Mouse (Mus musculus): Measurements from ENCODE around the gene Xylb. TPM values are rescaled to one million over a fixed set of nuclear protein-coding genes. Genes with fewer than 3 reads are reported as not detected.
A peak's percentile ranks its signal among the peaks of the same experiment; 100 is the strongest.

The Xylb gene
- polyA plus RNA-seq, 1 experiment from 2014 or later = 5.0 TPM

GRCm38 (mm10) chr9:119330186-119330963, 26.8 kb upstream of the Xylb start:
- 93% methylated on average over 15 of the region's 15 CpGs for WGBS
- ATAC-seq (ENCODE audit: low FRiP score, low read depth) = no peak
- H3K4me1 ChIP-seq = no peaks in the 10 kb centered on the region

GRCm38 (mm10) chr9:119334324-119334723, 22.9 kb upstream of the Xylb start:
- H3K9ac ChIP-seq (replicated peaks) = no peak overlapping the region
- H3K4me1 ChIP-seq = 0 out of 2 replicates have a peak, but pooled peaks cover 3% of the 10 kb centered on the region
- H3K4me3 ChIP-seq = no peak overlapping the region
- no peaks in the 10 kb centered on the region for H3K9me3 ChIP-seq
- H3K4me2 ChIP-seq (replicated peaks) = no peak overlapping the region
- no peak overlapping the region for H3K27ac ChIP-seq (replicated peaks)
- no peak for ATAC-seq (ENCODE audit: low FRiP score, low read depth)
- 68% methylated on average over 10 of the region's 10 CpGs for WGBS
- H3K27me3 ChIP-seq = peaks cover 13% of the 10 kb centered on the region
- no peaks in the 10 kb centered on the region for H3K36me3 ChIP-seq

More at GRCm38 (mm10) chr9:119330186-119330963, 26.8 kb upstream of the Xylb start:
- no peak overlapping the region for H3K4me2 ChIP-seq (replicated peaks)
- H3K4me3 ChIP-seq = no peak overlapping the region
- H3K9ac ChIP-seq (replicated peaks) = no peak overlapping the region
- H3K27ac ChIP-seq (replicated peaks) = no peak overlapping the region
- H3K36me3 ChIP-seq = no peaks in the 10 kb centered on the region
- no peaks in the 10 kb centered on the region for H3K27me3 ChIP-seq
- no peaks in the 10 kb centered on the region for H3K9me3 ChIP-seq

GRCm38 (mm10) chr9:119334834-119335233, 22.3 kb upstream of the Xylb start:
- Histone ChIP-seq H3K9ac (replicated peaks) (no peak overlapping the region), H3K4me1 (peaks cover 8% of the 10 kb centered on the region; the same call in 1 of the 2 replicates), H3K4me3 (no peak overlapping the region), H3K27me3 (peaks cover 18% of the 10 kb centered on the region), H3K4me2 (replicated peaks) (no peak overlapping the region), H3K27ac (replicated peaks) (no peak overlapping the region), H3K9me3 (no peaks in the 10 kb centered on the region), H3K36me3 (no peaks in the 10 kb centered on the region)
- WGBS = 86% methylated on average over 2 of the region's 2 CpGs
- ATAC-seq (ENCODE audit: low FRiP score, low read depth) = no peak

- Histone ChIP-seq H3K27me3 (peaks cover 21% of the 10 kb centered on the region), H3K4me2 (replicated peaks) (no peak overlapping the region), H3K27ac (replicated peaks) (no peak overlapping the region), H3K4me3 (no peak overlapping the region), H3K4me1 (peaks cover 14% of the 10 kb centered on the region; the same call in 1 of the 2 replicates), H3K9ac (replicated peaks) (no peak overlapping the region), H3K36me3 (no peaks in the 10 kb centered on the region), H3K9me3 (no peaks in the 10 kb centered on the region)
- no peak for ATAC-seq (ENCODE audit: low FRiP score, low read depth)
- WGBS = 88% methylated on average over 4 of the region's 4 CpGs
Observed at GRCm38 (mm10) chr9:119335571-119335970, 21.6 kb upstream of the Xylb start.

- Histone ChIP-seq H3K4me1 (peaks cover 28% of the 10 kb centered on the region), H3K4me2 (replicated peaks) (no peak overlapping the region), H3K27me3 (peaks cover 21% of the 10 kb centered on the region), H3K27ac (replicated peaks) (no peak overlapping the region), H3K4me3 (no peak overlapping the region), H3K9ac (replicated peaks) (no peak overlapping the region), H3K9me3 (no peaks in the 10 kb centered on the region), H3K36me3 (no peaks in the 10 kb centered on the region)
- ATAC-seq (ENCODE audit: low FRiP score, low read depth) = no peak
- WGBS = 89% methylated on average over 14 of the region's 14 CpGs
Observed at GRCm38 (mm10) chr9:119337842-119338241, 19.3 kb upstream of the Xylb start.

GRCm38 (mm10) chr9:119338350-119338749, 18.8 kb upstream of the Xylb start:
- H3K9ac ChIP-seq (replicated peaks) = no peak overlapping the region
- H3K36me3 ChIP-seq = peaks cover 2% of the 10 kb centered on the region; the same call in 1 of the 2 replicates
- no peaks in the 10 kb centered on the region for H3K9me3 ChIP-seq
- peaks cover 28% of the 10 kb centered on the region for H3K4me1 ChIP-seq
- H3K27me3 ChIP-seq = peaks cover 21% of the 10 kb centered on the region
- no peak overlapping the region for H3K4me3 ChIP-seq
- H3K4me2 ChIP-seq (replicated peaks) = no peak overlapping the region
- no peak for ATAC-seq (ENCODE audit: low FRiP score, low read depth)
- 93% methylated on average over 3 of the region's 3 CpGs for WGBS
- no peak overlapping the region for H3K27ac ChIP-seq (replicated peaks)

- peaks cover 10% of the 10 kb centered on the region for H3K36me3 ChIP-seq
- H3K4me2 ChIP-seq (replicated peaks) = peak overlapping the region; percentile 76
- 0 out of 2 replicates have a peak overlapping the region, but pooled peaks have one; percentile 56 for H3K9ac ChIP-seq (replicated peaks)
- peaks cover 21% of the 10 kb centered on the region for H3K27me3 ChIP-seq
- H3K27ac ChIP-seq (replicated peaks) = no peak overlapping the region
- no peak for ATAC-seq (ENCODE audit: low FRiP score, low read depth)
- no peaks in the 10 kb centered on the region for H3K9me3 ChIP-seq
- H3K4me3 ChIP-seq = peak overlapping the region; percentile 85
- 53% methylated on average over 7 of the region's 7 CpGs for WGBS
- H3K4me1 ChIP-seq = peaks cover 28% of the 10 kb centered on the region
Observed at GRCm38 (mm10) chr9:119339106-119339505, 18.1 kb upstream of the Xylb start.

GRCm38 (mm10) chr9:119339558-119340211, 17.5 kb upstream of the Xylb start, which contains the start of gene Acaa1a:
Gene Acaa1a, plus strand, starts transcription at chr9:119339676.
- H3K4me2 ChIP-seq (replicated peaks) = peak within 1 kb of the TSS; percentile 76
- H3K9me3 ChIP-seq = no peaks in the 10 kb centered on the region
- peak within 1 kb of the TSS; percentile 56 for H3K9ac ChIP-seq (replicated peaks)
- peaks cover 28% of the 10 kb centered on the region for H3K4me1 ChIP-seq
- peak within 1 kb of the TSS; percentile 87 for H3K27ac ChIP-seq (replicated peaks)
- peaks cover 21% of the 10 kb centered on the region for H3K27me3 ChIP-seq
- peaks cover 16% of the 10 kb centered on the region for H3K36me3 ChIP-seq
- no peak for ATAC-seq (ENCODE audit: low FRiP score, low read depth)
- 2% methylated on average over 43 of the region's 43 CpGs for WGBS
- peak within 1 kb of the TSS; percentile 85 for H3K4me3 ChIP-seq

- ATAC-seq (ENCODE audit: low FRiP score, low read depth) = no peak
- no peaks in the 10 kb centered on the region for H3K9me3 ChIP-seq
- H3K36me3 ChIP-seq = peaks cover 21% of the 10 kb centered on the region
- H3K4me1 ChIP-seq = peaks cover 28% of the 10 kb centered on the region
- H3K27ac ChIP-seq (replicated peaks) = no peak overlapping the region
- peak overlapping the region; percentile 85 for H3K4me3 ChIP-seq
- H3K9ac ChIP-seq (replicated peaks) = peak overlapping the region; percentile 56; the same call in 1 of the 2 replicates
- H3K27me3 ChIP-seq = peaks cover 21% of the 10 kb centered on the region
- 7% methylated on average over 8 of the region's 8 CpGs for WGBS
- H3K4me2 ChIP-seq (replicated peaks) = peak overlapping the region; percentile 76
Observed at GRCm38 (mm10) chr9:119340212-119340580, 17.0 kb upstream of the Xylb start.

GRCm38 (mm10) chr9:119340909-119341816, 16.0 kb upstream of the Xylb start, which contains the start of gene Myd88:
Gene Myd88, minus strand, starts transcription at chr9:119341411.
- peak; percentile 99 for ATAC-seq (ENCODE audit: low FRiP score, low read depth)
- Histone ChIP-seq H3K27ac (replicated peaks) (peak within 1 kb of the TSS; percentile 87), H3K4me3 (peak within 1 kb of the TSS; percentile 85), H3K27me3 (peaks cover 21% of the 10 kb centered on the region), H3K9me3 (no peaks in the 10 kb centered on the region), H3K36me3 (peaks cover 30% of the 10 kb centered on the region), H3K9ac (replicated peaks) (peak within 1 kb of the TSS; percentile 89), H3K4me2 (replicated peaks) (peak within 1 kb of the TSS; percentile 76), H3K4me1 (peaks cover 28% of the 10 kb centered on the region)
- WGBS = under 1% methylated on average over 68 of the region's 68 CpGs

- peaks cover 21% of the 10 kb centered on the region for H3K27me3 ChIP-seq
- peaks cover 28% of the 10 kb centered on the region for H3K4me1 ChIP-seq
- H3K9ac ChIP-seq (replicated peaks) = no peak overlapping the region
- WGBS = 92% methylated on average over 7 of the region's 7 CpGs
- H3K36me3 ChIP-seq = peaks cover 46% of the 10 kb centered on the region
- peak overlapping the region; percentile 76 for H3K4me2 ChIP-seq (replicated peaks)
- no peak overlapping the region for H3K27ac ChIP-seq (replicated peaks)
- H3K4me3 ChIP-seq = peak overlapping the region; percentile 85; the same call in 1 of the 2 replicates
- no peak for ATAC-seq (ENCODE audit: low FRiP score, low read depth)
- H3K9me3 ChIP-seq = no peaks in the 10 kb centered on the region
Observed at GRCm38 (mm10) chr9:119342728-119343127, 14.5 kb upstream of the Xylb start.
